ENCODE assay signal across 13 mouse cellular contexts in genomic region chr3:29981259-29981910, GRCm38 (mm10).
DNase-seq lines count a peak whose midpoint lies in the region; ATAC-seq and TF ChIP-seq lines count a peak whose summit lies in the region.
"Had no signal": no experiment of that assay in that cellular context is flagged by ENCODE, and none has a peak within 500 bp of the region (broad histone marks: within the 10 kb centered on the region; RNA-seq: fewer than 3 reads in every experiment).

No protein-coding gene starts in this region.

- H3K27me3 ChIP-seq in heart, embryonic 12.5 days (replicated peaks): no peaks in the 10 kb centered on the region
- no peaks in the 10 kb centered on the region for H3K27me3 ChIP-seq in lung, embryonic 16.5 days (ENCODE audit: control insufficient read depth, insufficient read depth, low read depth, low read length)
- no peaks in the 10 kb centered on the region for H3K27me3 ChIP-seq in heart, postnatal 0 days (ENCODE audit: control insufficient read depth, insufficient read depth, low read length)
- H3K27me3 ChIP-seq in neural tube, embryonic 15.5 days (replicated peaks): no peaks in the 10 kb centered on the region
- H3K27me3 ChIP-seq: forebrain, embryonic 13.5 days; neural tube, embryonic 12.5 days had no signal

- H3K27ac ChIP-seq in heart, embryonic 12.5 days (ENCODE audit: poor library complexity, severe bottlenecking): no peak overlapping the region
- no peak overlapping the region for H3K27ac ChIP-seq in lung, embryonic 16.5 days (ENCODE audit: low read length)
- H3K27ac ChIP-seq in heart, postnatal 0 days (ENCODE audit: low read depth): peak overlapping the region; percentile 58
- no peak overlapping the region for H3K27ac ChIP-seq in neural tube, embryonic 15.5 days (replicated peaks)
- H3K27ac ChIP-seq: forebrain, embryonic 13.5 days; hindbrain, embryonic 10.5 days; neural tube, embryonic 12.5 days had no signal

- no peak for DNase-seq in heart, postnatal 36 days
- no peak for DNase-seq in lung, adult 2 months
- no peak for DNase-seq in heart, postnatal 0 days (ENCODE audit: low spot score)
- DNase-seq in kidney, postnatal 14 days: peak; percentile 38
- DNase-seq: gastrocnemius, postnatal 36 days; thymus, postnatal 36 days had no signal

- 59% methylated on average over 7 of the region's 7 CpGs for WGBS in heart, embryonic 12.5 days
- WGBS in lung, embryonic 16.5 days: 59% methylated on average over 7 of the region's 7 CpGs
- 52% methylated on average over 7 of the region's 7 CpGs for WGBS in lung, adult 2 months
- WGBS in heart, postnatal 0 days: 54% methylated on average over 7 of the region's 7 CpGs
- whole genome bisulfite sequencing in neural tube, embryonic 15.5 days: 70% methylated on average over 7 of the region's 7 CpGs

- ATAC-seq in heart, embryonic 12.5 days (ENCODE audit: insufficient number of reproducible peaks, low FRiP score): 0 out of 2 replicates have a peak, but pooled peaks have one; percentile 25
- ATAC-seq in lung, embryonic 16.5 days (ENCODE audit: low read depth): peak; percentile 71
- ATAC-seq in heart, postnatal 0 days (ENCODE audit: insufficient read depth, low read depth): peak; percentile 44; the same call in 1 of the 2 replicates
- ATAC-seq in neural tube, embryonic 15.5 days (ENCODE audit: low FRiP score): no peak
- ATAC-seq: forebrain, embryonic 13.5 days had no signal

- H3K9me3 ChIP-seq in heart, embryonic 12.5 days (replicated peaks): no peaks in the 10 kb centered on the region
- H3K9me3 ChIP-seq in lung, embryonic 16.5 days (ENCODE audit: control insufficient read depth, low read length): no peaks in the 10 kb centered on the region
- no peaks in the 10 kb centered on the region for H3K9me3 ChIP-seq in heart, postnatal 0 days (replicated peaks; ENCODE audit: control insufficient read depth, low read length)
- H3K9me3 ChIP-seq in neural tube, embryonic 15.5 days (replicated peaks): no peaks in the 10 kb centered on the region
- H3K9me3 ChIP-seq: forebrain, embryonic 13.5 days; hindbrain, embryonic 10.5 days; neural tube, embryonic 12.5 days had no signal

- H3K36me3 ChIP-seq in heart, embryonic 12.5 days: peaks cover 35% of the 10 kb centered on the region
- peaks cover 22% of the 10 kb centered on the region for H3K36me3 ChIP-seq in lung, embryonic 16.5 days (ENCODE audit: control insufficient read depth, insufficient read depth, low read length)
- peaks cover 8% of the 10 kb centered on the region; the same call in 1 of the 2 replicates for H3K36me3 ChIP-seq in heart, postnatal 0 days (replicated peaks; ENCODE audit: control insufficient read depth, insufficient read depth, low read length)
- H3K36me3 ChIP-seq in neural tube, embryonic 15.5 days: no peaks in the 10 kb centered on the region
- H3K36me3 ChIP-seq: neural tube, embryonic 12.5 days had no signal

- no peak for TF ChIP-seq POLR2A in lung, adult 2 months (IDR thresholded peaks at IDR 0.05; ENCODE audit: borderline replicate concordance, extremely low read depth, low read depth, low read length)

- intact Hi-C loops in heart, postnatal 36 days (cut with DNase I): loop anchor here (2.0 kb wide), 1 partner anchor 29 kb away; no protein-coding TSS in a partner anchor

- 0 out of 2 replicates have a peak, but pooled peaks have one; percentile 8 for TF ChIP-seq EP300 in heart, postnatal 0 days (IDR thresholded peaks at IDR 0.05; ENCODE audit: low read depth)

- H3K9ac ChIP-seq in heart, embryonic 12.5 days: no peak overlapping the region
- H3K9ac ChIP-seq in lung, embryonic 16.5 days (ENCODE audit: low read length): no peak overlapping the region
- no peak overlapping the region for H3K9ac ChIP-seq in heart, postnatal 0 days (replicated peaks; ENCODE audit: low read depth, low read length)
- H3K9ac ChIP-seq in neural tube, embryonic 15.5 days (replicated peaks): no peak overlapping the region
- H3K9ac ChIP-seq: forebrain, embryonic 13.5 days; neural tube, embryonic 12.5 days had no signal

- TF ChIP-seq CTCF in lung, adult 2 months (IDR thresholded peaks at IDR 0.05; ENCODE audit: insufficient read depth, low read length): no peak
- TF ChIP-seq CTCF in heart, postnatal 0 days (IDR thresholded peaks at IDR 0.05; ENCODE audit: low read depth): no peak

- H3K4me1 ChIP-seq in heart, embryonic 12.5 days (replicated peaks): peaks cover 18% of the 10 kb centered on the region
- H3K4me1 ChIP-seq in lung, embryonic 16.5 days (replicated peaks; ENCODE audit: control insufficient read depth, insufficient read depth, low read length): peaks cover 3% of the 10 kb centered on the region; the same call in 1 of the 2 replicates
- H3K4me1 ChIP-seq in lung, adult 2 months (ENCODE audit: control insufficient read depth, insufficient read depth, low read length): peaks cover 8% of the 10 kb centered on the region
- no peaks in the 10 kb centered on the region for H3K4me1 ChIP-seq in heart, postnatal 0 days (ENCODE audit: control insufficient read depth, insufficient read depth)
- no peaks in the 10 kb centered on the region for H3K4me1 ChIP-seq in neural tube, embryonic 15.5 days
- H3K4me1 ChIP-seq: forebrain, embryonic 13.5 days; hindbrain, embryonic 10.5 days; neural tube, embryonic 12.5 days had no signal

- no peak overlapping the region for H3K4me2 ChIP-seq in heart, embryonic 12.5 days
- no peak overlapping the region for H3K4me2 ChIP-seq in lung, embryonic 16.5 days (ENCODE audit: low read depth, low read length)
- no peak overlapping the region for H3K4me2 ChIP-seq in heart, postnatal 0 days (ENCODE audit: low read depth, low read length)
- no peak overlapping the region for H3K4me2 ChIP-seq in neural tube, embryonic 15.5 days
- H3K4me2 ChIP-seq: forebrain, embryonic 13.5 days; liver, embryonic 11.5 days; neural tube, embryonic 12.5 days had no signal

- H3K4me3 ChIP-seq in heart, embryonic 12.5 days: no peak overlapping the region
- H3K4me3 ChIP-seq in lung, embryonic 16.5 days (ENCODE audit: low read length): no peak overlapping the region
- H3K4me3 ChIP-seq in lung, adult 2 months (replicated peaks; ENCODE audit: extremely low read depth, low read depth, low read length): no peak overlapping the region
- no peak overlapping the region for H3K4me3 ChIP-seq in heart, postnatal 0 days (ENCODE audit: low read depth, low read length)
- H3K4me3 ChIP-seq in neural tube, embryonic 15.5 days (replicated peaks): no peak overlapping the region
- H3K4me3 ChIP-seq: forebrain, embryonic 13.5 days; hindbrain, embryonic 10.5 days; neural tube, embryonic 12.5 days had no signal
